Mouse (Mus musculus) embryonic fibroblast, embryonic 13.5 days (primary cell): ENCODE results near the gene Stom.
A peak's percentile ranks its signal among the peaks of the same experiment; 100 is the strongest.

Experiments
- CTCF ChIP-seq: IDR thresholded peaks from 2 replicates; pipeline ENCODE4 v1.5.1; 2011; ENCODE audit warnings: mild to moderate bottlenecking, control low read depth, low read length, moderate library complexity, borderline replicate concordance; ENCODE audit not compliant: insufficient read depth
- POLR2A ChIP-seq: IDR thresholded peaks from 2 replicates; pipeline ENCODE4 v1.6.1; 2011; ENCODE audit warnings: low read depth, mild to moderate bottlenecking, control low read depth, low read length, moderate library complexity

GRCm38 (mm10) chr2:35265296-35265695, 71.5 kb downstream of the Stom start:
- TF ChIP-seq POLR2A: no peak
- TF ChIP-seq CTCF: peak; percentile 61; the same call in 1 of the 2 replicates
